Mouse (Mus musculus): ENCODE measurements at regions not wholly inside any gene's neighbourhood (a gene's known extent, or its start where the extent isn't known, plus 50 kb on each side); places are given as distances from the start of the nearest gene placed in this dataset.

GRCm38 (mm10) chr4:23022177-23022576 is 534.0 kb upstream of the Pou3f2 start:
- no peak for TF ChIP-seq CTCF (conservative IDR thresholded peaks at IDR 0.05; ENCODE audit: low read length)
- no peak for TF ChIP-seq NANOG (IDR thresholded peaks at IDR 0.05; ENCODE audit: borderline replicate concordance, low read length)
